Mouse (Mus musculus) neural tube, embryonic 14.5 days (tissue): ENCODE measurements at regions not wholly inside any gene's neighbourhood (a gene's known extent, or its start where the extent isn't known, plus 50 kb on each side); places are given as distances from the start of the nearest gene placed in this dataset.
A peak's percentile ranks its signal among the peaks of the same experiment; 100 is the strongest.

Experiments
- ATAC-seq: fragments of 200-750 bp; cut with Nextera tagmentation; 2 replicates; pipeline ENCODE4 v1.8.0; 2017; ENCODE audit warnings: low read depth, mild to moderate bottlenecking, moderate TSS enrichment, moderate library complexity
- H3K27ac ChIP-seq: fragments of 300-500 bp; sonication (generic); 2 replicates; pipeline ENCODE4 v1.5.1; 2014; ENCODE audit warnings: low read depth, mild to moderate bottlenecking, control low read depth, low read length, moderate library complexity, mixed read lengths
- H3K27me3 ChIP-seq: fragments of 300-500 bp; sonication (generic); 2 replicates; pipeline ENCODE4 v1.6.1; 2014; ENCODE audit warnings: low read length; ENCODE audit not compliant: control insufficient read depth, insufficient read depth
- H3K36me3 ChIP-seq: fragments of 300-500 bp; sonication (generic); 2 replicates; pipeline ENCODE4 v1.6.1; 2014; ENCODE audit warnings: low read length, mixed read lengths; ENCODE audit not compliant: control insufficient read depth, insufficient read depth
- H3K4me1 ChIP-seq: fragments of 300-500 bp; sonication (generic); 2 replicates; pipeline ENCODE4 v1.6.1; 2014; ENCODE audit warnings: low read length; ENCODE audit not compliant: control insufficient read depth, insufficient read depth
- H3K4me2 ChIP-seq: fragments of 300-500 bp; sonication (generic); 2 replicates; pipeline ENCODE4 v1.6.1; 2014; ENCODE audit warnings: mild to moderate bottlenecking, low read depth, low read length, control low read depth
- H3K4me3 ChIP-seq: fragments of 300-500 bp; sonication (generic); 2 replicates; pipeline ENCODE4 v1.5.1; 2014; ENCODE audit warnings: low read depth, low read length, control low read depth, mixed read lengths
- H3K9ac ChIP-seq: fragments of 300-500 bp; sonication (generic); replicated peaks from 2 replicates; pipeline ENCODE4 v1.6.1; 2014; ENCODE audit warnings: low read depth, mild to moderate bottlenecking, control low read depth, low read length, mixed read lengths
- H3K9me3 ChIP-seq: fragments of 300-500 bp; sonication (generic); 2 replicates; pipeline ENCODE4 v1.6.1; 2016; ENCODE audit warnings: low read length; ENCODE audit not compliant: control insufficient read depth
- WGBS: fragments of 180-500 bp; shearing (Covaris S2); extraction: QIAGEN DNeasy Blood & Tissue Kit; methylation state at CpG from one replicate; pipeline ENCODE4 v1.1.7; 2014; 5-methylcytosine and 5-hydroxymethylcytosine counted together

DNA sequence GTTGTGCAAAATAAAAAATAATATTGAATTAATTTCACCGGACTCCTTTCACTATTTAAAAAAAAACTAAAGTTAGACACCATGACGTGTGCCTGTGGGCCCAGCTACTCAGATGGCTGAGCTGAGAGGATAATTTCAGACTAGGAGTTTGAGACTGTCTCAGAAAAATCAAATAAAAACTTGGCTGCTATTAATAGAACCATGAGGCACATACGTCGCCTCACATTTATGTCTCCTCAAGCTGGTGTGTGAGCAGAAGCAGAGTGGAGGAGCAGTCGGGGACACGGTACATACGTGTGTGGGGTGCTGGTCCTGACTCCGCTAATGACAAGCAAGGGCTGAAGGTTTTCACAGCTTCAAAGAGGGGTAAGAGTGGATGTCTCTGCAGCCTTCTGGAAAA is 52.8 kb upstream of the Dmrtb1 start:
- H3K4me1 ChIP-seq = peaks cover 8% of the 10 kb centered on the region; the same call in 1 of the 2 replicates
- no peak overlapping the region for H3K9ac ChIP-seq
- no peak overlapping the region for H3K4me3 ChIP-seq
- H3K27ac ChIP-seq = no peak overlapping the region
- 94% methylated on average over 8 of the region's 8 CpGs for WGBS
- no peaks in the 10 kb centered on the region for H3K9me3 ChIP-seq
- no peaks in the 10 kb centered on the region for H3K27me3 ChIP-seq
- H3K4me2 ChIP-seq = no peak overlapping the region
- no peak for ATAC-seq
- H3K36me3 ChIP-seq = no peaks in the 10 kb centered on the region

DNA sequence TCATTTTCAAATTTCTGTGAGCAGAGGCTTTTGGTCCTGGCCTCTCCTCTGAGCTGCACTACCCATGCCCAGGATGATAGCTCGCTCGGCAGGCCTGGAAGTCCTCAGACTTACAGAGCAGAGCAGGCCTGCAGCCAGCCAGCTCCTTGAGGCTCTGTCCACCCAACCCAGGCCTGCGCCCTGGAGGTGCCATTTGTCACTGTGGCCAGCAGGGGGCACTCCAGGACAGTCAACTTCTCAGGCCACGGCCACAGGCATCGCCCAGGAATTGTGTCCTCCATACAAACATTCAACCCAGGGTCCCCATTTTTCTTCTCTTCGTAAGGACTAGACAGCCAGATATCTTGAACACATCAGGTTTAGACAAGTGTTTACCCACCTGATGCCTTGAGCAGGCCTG is 53.9 kb upstream of the Dmrtb1 start:
- H3K9ac ChIP-seq = 0 out of 2 replicates have a peak overlapping the region, but pooled peaks have one; percentile 11

DNA sequence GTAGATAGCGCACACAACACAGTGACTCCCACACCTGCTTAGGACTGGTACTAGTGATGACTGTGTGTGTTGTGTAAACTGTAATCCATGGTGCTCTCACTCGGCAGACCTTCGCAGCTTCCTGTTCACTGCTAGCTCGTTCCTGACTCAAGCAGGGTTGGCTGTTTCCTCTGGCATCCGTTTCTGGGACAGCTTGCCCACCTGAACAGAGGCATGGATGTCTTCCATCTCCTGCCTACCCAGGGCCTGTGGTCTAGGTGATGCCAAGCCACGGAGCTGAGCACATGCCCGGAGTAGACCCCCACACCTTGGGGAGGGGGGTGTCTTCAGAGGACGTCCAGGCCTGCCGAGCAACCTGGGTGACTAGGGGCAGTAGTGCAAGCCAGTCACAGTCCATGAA is 54.7 kb upstream of the Dmrtb1 start:
- H3K4me1 ChIP-seq = peaks cover 4% of the 10 kb centered on the region; the same call in 1 of the 2 replicates
- H3K9ac ChIP-seq = no peak overlapping the region; the same call in 1 of the 2 replicates
- no peak overlapping the region for H3K27ac ChIP-seq
- no peak for ATAC-seq
- H3K36me3 ChIP-seq = no peaks in the 10 kb centered on the region
- H3K9me3 ChIP-seq = no peaks in the 10 kb centered on the region
- H3K4me3 ChIP-seq = no peak overlapping the region
- 89% methylated on average over 9 of the region's 9 CpGs for WGBS
- H3K4me2 ChIP-seq = no peak overlapping the region
- H3K27me3 ChIP-seq = no peaks in the 10 kb centered on the region

More for the DNA sequence above, 53.9 kb upstream of the Dmrtb1 start:
- Histone ChIP-seq H3K4me3 (no peak overlapping the region), H3K9me3 (no peaks in the 10 kb centered on the region), H3K4me1 (peaks cover 8% of the 10 kb centered on the region; the same call in 1 of the 2 replicates), H3K4me2 (no peak overlapping the region), H3K36me3 (no peaks in the 10 kb centered on the region), H3K27me3 (no peaks in the 10 kb centered on the region), H3K27ac (no peak overlapping the region)
- peak; percentile 84; the same call in 1 of the 2 replicates for ATAC-seq
- WGBS = 7% methylated on average over 6 of the region's 6 CpGs

DNA sequence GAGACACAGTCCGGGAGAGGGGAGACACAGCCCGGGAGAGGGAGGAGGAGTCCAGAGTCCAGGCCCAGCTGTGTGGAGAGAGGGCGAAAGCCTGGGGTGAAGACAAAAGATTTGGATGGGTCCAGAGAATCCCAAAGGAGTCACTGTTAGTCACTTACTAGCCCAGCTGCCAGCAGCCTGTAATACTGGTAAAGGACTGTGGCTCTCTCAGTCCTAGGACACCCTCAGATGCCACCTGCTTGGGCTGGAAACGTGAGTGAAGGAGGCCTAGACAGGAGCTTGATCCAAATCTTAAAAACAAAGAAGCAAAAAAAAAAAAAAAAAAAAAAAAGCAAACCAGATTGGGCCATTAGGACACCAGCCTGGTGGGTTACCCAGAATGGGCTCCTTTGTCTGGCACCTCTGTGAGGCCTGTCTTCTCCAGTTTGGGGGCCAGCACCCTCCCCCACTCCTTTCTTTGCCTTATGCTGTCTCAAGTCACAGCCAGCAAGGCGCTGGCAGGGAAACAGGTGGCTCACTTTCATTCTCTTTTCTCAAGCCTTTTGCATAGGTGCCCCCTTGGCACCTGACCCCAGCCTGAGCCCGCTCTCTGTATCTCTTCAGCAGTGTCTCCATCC is 55.9 kb upstream of the Dmrtb1 start:
- no peak overlapping the region for H3K4me3 ChIP-seq
- H3K36me3 ChIP-seq = no peaks in the 10 kb centered on the region
- no peak overlapping the region for H3K4me2 ChIP-seq
- ATAC-seq = no peak
- H3K4me1 ChIP-seq = peaks cover 5% of the 10 kb centered on the region
- H3K9ac ChIP-seq = no peak overlapping the region
- no peak overlapping the region for H3K27ac ChIP-seq
- H3K9me3 ChIP-seq = no peaks in the 10 kb centered on the region
- H3K27me3 ChIP-seq = no peaks in the 10 kb centered on the region
- WGBS = 44% methylated on average over 6 of the region's 6 CpGs

DNA sequence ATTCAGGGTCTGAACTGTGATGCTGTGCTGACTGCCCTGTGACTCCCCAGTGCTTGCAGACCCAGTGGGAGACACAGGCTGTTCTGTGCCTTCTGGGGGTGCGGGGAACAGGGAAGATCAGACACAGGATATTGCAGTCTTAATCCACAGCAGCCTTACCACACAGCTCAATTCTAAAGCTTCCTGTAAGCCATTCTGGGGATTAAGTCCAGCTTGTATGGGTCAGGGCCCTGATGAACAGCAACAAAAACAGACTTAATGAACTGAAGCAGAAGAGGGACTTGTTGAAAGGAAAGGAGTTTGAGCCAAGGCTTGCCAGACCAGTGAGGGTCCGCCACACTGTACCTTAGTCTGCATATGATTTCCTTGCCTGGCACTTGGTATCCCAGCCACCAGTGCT is 58.4 kb upstream of the Lrp8 start:
- Histone ChIP-seq H3K27ac (no peak overlapping the region), H3K4me1 (peaks cover 11% of the 10 kb centered on the region), H3K4me2 (no peak overlapping the region), H3K9me3 (no peaks in the 10 kb centered on the region), H3K36me3 (no peaks in the 10 kb centered on the region), H3K4me3 (no peak overlapping the region), H3K9ac (no peak overlapping the region), H3K27me3 (no peaks in the 10 kb centered on the region)
- no peak for ATAC-seq
- WGBS = 100% methylated on average over 2 of the region's 2 CpGs

DNA sequence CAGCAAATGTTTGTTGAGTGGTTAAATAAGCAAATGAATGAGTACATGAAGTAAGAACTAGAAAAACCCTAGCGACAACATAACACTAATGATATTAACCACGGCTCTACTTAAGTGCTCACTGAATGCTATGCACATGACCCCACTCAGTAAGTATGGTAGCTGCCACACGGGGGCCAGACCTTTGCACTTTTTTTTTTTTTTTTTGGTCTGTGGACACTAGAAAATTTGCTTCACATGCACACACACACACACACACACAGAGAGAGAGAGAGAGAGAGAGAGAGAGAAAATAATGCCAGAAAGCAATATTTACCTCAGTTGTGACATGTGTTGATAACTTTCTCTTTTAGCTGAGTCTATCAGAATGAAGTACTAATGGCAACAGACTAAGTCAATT is 55.7 kb upstream of the Lrp8 start:
- H3K27me3 ChIP-seq = no peaks in the 10 kb centered on the region
- no peak overlapping the region for H3K27ac ChIP-seq
- H3K4me1 ChIP-seq = peaks cover 13% of the 10 kb centered on the region
- H3K36me3 ChIP-seq = no peaks in the 10 kb centered on the region
- H3K9ac ChIP-seq = no peak overlapping the region
- ATAC-seq = no peak
- H3K4me3 ChIP-seq = no peak overlapping the region
- H3K4me2 ChIP-seq = no peak overlapping the region
- WGBS = 81% methylated on average over 3 of the region's 3 CpGs
- H3K9me3 ChIP-seq = no peaks in the 10 kb centered on the region

DNA sequence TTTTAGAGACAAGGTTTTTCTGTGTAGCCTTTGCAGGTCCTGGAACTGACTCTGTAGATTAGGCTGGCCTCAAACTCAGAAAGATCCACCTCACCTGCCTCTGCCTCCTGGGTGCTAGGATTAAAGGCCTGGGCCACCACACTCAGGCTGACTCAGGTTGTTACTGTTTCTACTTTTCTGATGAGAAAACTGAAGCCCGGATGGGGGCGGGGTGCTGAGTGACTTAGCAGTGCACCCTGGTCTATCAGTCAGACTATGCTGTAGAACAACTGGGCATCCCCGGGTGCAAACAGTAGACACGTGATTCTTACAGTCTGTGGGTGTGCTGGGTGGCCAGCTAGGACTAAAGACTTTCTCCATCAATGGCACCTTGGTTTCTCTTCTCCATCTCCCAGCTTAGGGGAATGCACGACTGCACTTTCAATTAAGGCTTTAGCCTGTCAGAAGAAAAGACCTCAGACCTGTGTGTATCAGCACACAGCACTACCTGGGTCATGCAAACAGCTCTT is 55.1 kb upstream of the Lrp8 start:
- WGBS = 83% methylated on average over 5 of the region's 5 CpGs

DNA sequence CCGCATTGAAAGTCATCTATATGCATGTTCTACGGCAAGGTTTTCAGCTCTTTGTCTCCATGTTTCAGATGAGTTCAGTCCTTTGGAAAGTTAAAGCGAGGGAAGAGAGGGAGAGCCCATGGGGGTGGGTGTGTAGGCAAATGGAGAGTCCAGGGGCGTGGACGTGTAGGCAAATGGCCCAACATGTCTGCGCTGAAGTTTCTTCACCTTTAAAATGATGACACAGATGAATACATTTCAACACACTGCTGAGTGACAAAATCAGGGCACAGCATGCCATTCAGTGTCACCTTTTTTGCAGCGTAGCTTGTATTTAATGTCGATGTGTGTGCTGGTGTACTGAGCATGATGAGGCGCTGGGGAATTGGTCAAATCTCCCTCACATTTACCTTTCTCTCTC is 54.6 kb upstream of the Lrp8 start:
- Histone ChIP-seq H3K36me3 (no peaks in the 10 kb centered on the region), H3K27me3 (no peaks in the 10 kb centered on the region), H3K4me3 (no peak overlapping the region), H3K27ac (no peak overlapping the region), H3K4me2 (no peak overlapping the region), H3K9ac (no peak overlapping the region), H3K4me1 (peaks cover 13% of the 10 kb centered on the region), H3K9me3 (no peaks in the 10 kb centered on the region)
- no peak for ATAC-seq
- 85% methylated on average over 9 of the region's 9 CpGs for WGBS

More for the DNA sequence above, 55.1 kb upstream of the Lrp8 start:
- no peaks in the 10 kb centered on the region for H3K9me3 ChIP-seq
- H3K4me3 ChIP-seq = no peak overlapping the region
- peaks cover 13% of the 10 kb centered on the region for H3K4me1 ChIP-seq
- no peak overlapping the region for H3K4me2 ChIP-seq
- no peak overlapping the region for H3K27ac ChIP-seq
- no peaks in the 10 kb centered on the region for H3K36me3 ChIP-seq
- no peaks in the 10 kb centered on the region for H3K27me3 ChIP-seq
- H3K9ac ChIP-seq = no peak overlapping the region
- no peak for ATAC-seq

DNA sequence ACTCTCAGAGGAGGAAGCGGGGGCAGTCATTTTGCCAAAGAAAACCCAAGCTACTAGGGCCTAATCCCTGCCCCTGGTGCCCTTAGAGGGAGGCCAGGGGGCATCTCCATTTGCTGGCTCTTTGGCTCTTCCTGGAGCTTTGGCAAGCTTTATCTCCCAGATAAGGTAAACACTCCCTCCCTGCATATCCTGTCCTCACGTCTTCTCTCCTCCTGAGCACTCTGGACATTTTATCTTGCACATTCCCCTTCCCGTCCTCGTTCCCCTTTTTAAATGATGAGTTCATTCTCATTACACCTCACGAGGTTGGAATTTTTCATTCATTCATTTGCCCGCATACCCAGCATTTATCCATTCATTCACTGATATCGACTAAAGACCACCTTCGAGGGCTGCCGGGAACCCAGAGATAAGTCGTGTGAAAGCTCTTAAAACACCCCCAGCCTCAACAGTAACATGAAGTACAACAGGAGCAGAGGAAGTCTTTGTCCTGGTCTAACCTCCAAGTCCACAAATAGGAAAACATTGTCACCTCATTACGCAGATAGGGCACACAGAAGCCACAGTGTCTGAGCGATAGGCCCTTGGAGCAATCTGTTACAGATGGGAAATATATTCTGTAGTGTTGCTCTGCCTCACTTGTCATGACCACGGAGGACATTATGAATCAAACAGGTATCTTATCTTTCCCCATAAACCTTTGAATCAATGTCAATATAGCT is 54.0 kb upstream of the Lrp8 start:
- Histone ChIP-seq H3K4me2 (no peak overlapping the region), H3K27me3 (no peaks in the 10 kb centered on the region), H3K4me1 (peaks cover 13% of the 10 kb centered on the region), H3K36me3 (no peaks in the 10 kb centered on the region), H3K27ac (no peak overlapping the region), H3K9me3 (no peaks in the 10 kb centered on the region), H3K9ac (no peak overlapping the region), H3K4me3 (no peak overlapping the region)
- 84% methylated on average over 13 of the region's 13 CpGs for WGBS
- no peak for ATAC-seq
